Mouse (Mus musculus) liver, embryonic 14.5 days (tissue): ENCODE results near the gene Slc2a3. TPM values are rescaled to one million over a fixed set of nuclear protein-coding genes. Genes with fewer than 3 reads are reported as not detected.
"Not testable (repeated sequence)": the region's sequence is repeated elsewhere in the genome, so short reads cannot be mapped to it uniquely, and the experiment has no call there.

Source experiments
- ATAC-seq: fragments of 200-750 bp; cut with Nextera tagmentation; 2 replicates; pipeline ENCODE4 v1.8.0; 2017; ENCODE audit warnings: moderate number of reproducible peaks, mild to moderate bottlenecking, moderate library complexity; ENCODE audit not compliant: insufficient read depth
- DNase-seq, 3 experiments: peaks; one replicate each; pipeline ENCODE4 v3.0.0-alpha.2; 2012 to 2013; ENCODE audit warnings: low read depth in 3 of 3, low spot score in 3 of 3
- H3K27ac ChIP-seq: fragments of 300-500 bp; sonication (generic); 2 replicates; pipeline ENCODE4 v1.5.1; 2014; ENCODE audit warnings: moderate library complexity, mild to moderate bottlenecking, control low read depth, inconsistent platforms
- H3K27me3 ChIP-seq: fragments of 300-500 bp; sonication (generic); 2 replicates; pipeline ENCODE4 v1.6.1; 2014; ENCODE audit warnings: mild to moderate bottlenecking, low read length, moderate library complexity; ENCODE audit not compliant: control insufficient read depth, insufficient read depth
- H3K36me3 ChIP-seq: fragments of 300-500 bp; sonication (generic); replicated peaks from 2 replicates; pipeline ENCODE4 v1.6.1; 2014; ENCODE audit warnings: low read depth; ENCODE audit not compliant: control insufficient read depth, insufficient read depth
- H3K4me1 ChIP-seq, 2 experiments: fragments of 200-500 bp in 1 of 2; fragments of 300-500 bp in 1 of 2; sonication (generic) in 1 of 2; replicated peaks; 2 replicates each; pipeline ENCODE4 v1.6.1; 2012 to 2014; ENCODE audit warnings: antibody characterized with exemption in 1 of 2, inconsistent platforms in 1 of 2, low read length in 1 of 2; ENCODE audit not compliant: control insufficient read depth in 2 of 2, insufficient read depth in 2 of 2
- H3K4me2 ChIP-seq: fragments of 300-500 bp; sonication (generic); 2 replicates; pipeline ENCODE4 v1.6.1; 2014; ENCODE audit warnings: low read depth, mild to moderate bottlenecking, control low read depth, moderate library complexity
- H3K4me3 ChIP-seq, 2 experiments: fragments of 200-500 bp in 1 of 2; fragments of 300-500 bp in 1 of 2; sonication (generic) in 1 of 2; 2 replicates each; pipeline ENCODE4 v1.5.1; 2012 to 2014; ENCODE audit warnings: low read depth in 2 of 2, low read length in 2 of 2, mild to moderate bottlenecking in 2 of 2, control low read depth in 1 of 2, inconsistent platforms in 1 of 2, moderate library complexity in 1 of 2; ENCODE audit not compliant: insufficient read depth in 1 of 2
- H3K9ac ChIP-seq: fragments of 300-500 bp; sonication (generic); replicated peaks from 2 replicates; pipeline ENCODE4 v1.6.1; 2014; ENCODE audit warnings: mild to moderate bottlenecking, control low read depth, moderate library complexity
- H3K9me3 ChIP-seq: fragments of 300-500 bp; sonication (generic); 2 replicates; pipeline ENCODE4 v1.6.1; 2016; ENCODE audit warnings: low read length, mixed read lengths; ENCODE audit not compliant: control insufficient read depth
- CTCF ChIP-seq: IDR thresholded peaks from 2 replicates; pipeline ENCODE4 v1.5.1; 2016; ENCODE audit warnings: antibody characterized with exemption, low read depth, control low read depth
- EP300 ChIP-seq: IDR thresholded peaks from 2 replicates; pipeline ENCODE4 v1.6.1; 2016; ENCODE audit warnings: antibody characterized with exemption, low read depth
- WGBS: fragments of 180-500 bp; shearing (Covaris S2); extraction: QIAGEN DNeasy Blood & Tissue Kit; methylation state at CpG from one replicate; pipeline ENCODE4 v1.1.7; 2014; ENCODE audit not compliant: insufficient replicate concordance; 5-methylcytosine and 5-hydroxymethylcytosine counted together
- polyA plus RNA-seq, 2 experiments: library from polyadenylated mRNA; depleted of rRNA in 1 of 2; stranded (reverse) in 1 of 2; unstranded in 1 of 2; fragments of >200 nt; fragmentation: Nextera tagmentation in 1 of 2; extraction: Ambion mirVana in 1 of 2; gene quantifications; 2 replicates each; pipeline versions ENCODE4 v1.2.1 to v1.2.3; 2012 to 2014

The Slc2a3 gene
- polyA plus RNA-seq, 2 experiments = 9.6 to 13.9 TPM

- no peak for TF ChIP-seq CTCF
- H3K4me1 ChIP-seq = no peaks in the 10 kb centered on the region
- H3K9ac ChIP-seq = no peak overlapping the region
- WGBS = 33% methylated on average over 7 of the region's 7 CpGs
- H3K4me2 ChIP-seq = no peak overlapping the region
- ATAC-seq (no peak), DNase-seq (no peak)
- no peak overlapping the region for H3K27ac ChIP-seq
- H3K36me3 ChIP-seq = no peaks in the 10 kb centered on the region
- no peak overlapping the region for H3K4me3 ChIP-seq
- H3K27me3 ChIP-seq = no peaks in the 10 kb centered on the region
- H3K9me3 ChIP-seq = no peaks in the 10 kb centered on the region
Observed at GRCm38 (mm10) chr6:122714707-122715365, 86.6 kb downstream of the Slc2a3 start.

GRCm38 (mm10) chr6:122713116-122713515 is 88.3 kb downstream of the Slc2a3 start:
- not testable (repeated sequence) for ATAC-seq, H3K27me3 ChIP-seq, H3K36me3 ChIP-seq, H3K9ac ChIP-seq, H3K4me2 ChIP-seq, H3K4me1 ChIP-seq, DNase-seq, H3K27ac ChIP-seq, H3K9me3 ChIP-seq, H3K4me3 ChIP-seq
- WGBS = 77% methylated on average over 7 of the region's 7 CpGs

GRCm38 (mm10) chr6:122711455-122711854 is 90.0 kb downstream of the Slc2a3 start:
- 52% methylated on average over 2 of the region's 2 CpGs for WGBS

GRCm38 (mm10) chr6:122708826-122709225 is 92.6 kb downstream of the Slc2a3 start:
- Histone ChIP-seq H3K4me2 (no peak overlapping the region), H3K9ac (no peak overlapping the region), H3K4me3 (no peak overlapping the region), H3K9me3 (no peaks in the 10 kb centered on the region), H3K27ac (no peak overlapping the region), H3K27me3 (peaks cover 2% of the 10 kb centered on the region; the same call in 1 of the 2 replicates), H3K4me1 (no peaks in the 10 kb centered on the region), H3K36me3 (no peaks in the 10 kb centered on the region)
- WGBS = 39% methylated on average over 4 of the region's 4 CpGs
- TF ChIP-seq CTCF (no peak), EP300 (no peak)
- DNase-seq (no peak), ATAC-seq (no peak)

More at GRCm38 (mm10) chr6:122711455-122711854, 90.0 kb downstream of the Slc2a3 start:
- peaks cover 2% of the 10 kb centered on the region; the same call in 1 of the 2 replicates for H3K27me3 ChIP-seq
- H3K27ac ChIP-seq = no peak overlapping the region
- H3K9me3 ChIP-seq = no peaks in the 10 kb centered on the region
- no peak overlapping the region for H3K4me3 ChIP-seq
- DNase-seq (no peak), ATAC-seq (no peak)
- no peak overlapping the region for H3K4me2 ChIP-seq
- no peak overlapping the region for H3K9ac ChIP-seq
- H3K36me3 ChIP-seq = no peaks in the 10 kb centered on the region
- TF ChIP-seq CTCF (no peak), EP300 (no peak)
- H3K4me1 ChIP-seq = no peaks in the 10 kb centered on the region

- 21% methylated on average over 12 of the region's 12 CpGs for WGBS
- no peak for DNase-seq
Observed at GRCm38 (mm10) chr6:122707036-122707800, 94.2 kb downstream of the Slc2a3 start, which contains the start of gene Nanog. Nanog (plus strand) TSS chr6:122707489.

More at GRCm38 (mm10) chr6:122707036-122707800, 94.2 kb downstream of the Slc2a3 start, which contains the start of gene Nanog:
- Histone ChIP-seq H3K4me2 (no peak within 1 kb of the TSS), H3K36me3 (no peaks in the 10 kb centered on the region), H3K27ac (no peak within 1 kb of the TSS), H3K27me3 (peaks cover 2% of the 10 kb centered on the region; the same call in 1 of the 2 replicates), H3K9me3 (no peaks in the 10 kb centered on the region), H3K9ac (no peak within 1 kb of the TSS), H3K4me1 (peaks cover 0 to 2% of the 10 kb centered on the region in 2 experiments; a peak in 1 of 4 replicates), H3K4me3 (no peak within 1 kb of the TSS)
- ATAC-seq = no peak
- TF ChIP-seq CTCF = no peak
- TF ChIP-seq EP300 = no peak
